Mouse (Mus musculus) T-cell, adult 2 months (primary cell): ENCODE results near the gene Gm10720.
"Not testable (repeated sequence)": the region's sequence is repeated elsewhere in the genome, so short reads cannot be mapped to it uniquely, and the experiment has no call there.

Experiments
- DNase-seq: peaks from one replicate; pipeline ENCODE4 v3.0.0; 2022; ENCODE audit warnings: low spot score

Gene Gm10720

DNA sequence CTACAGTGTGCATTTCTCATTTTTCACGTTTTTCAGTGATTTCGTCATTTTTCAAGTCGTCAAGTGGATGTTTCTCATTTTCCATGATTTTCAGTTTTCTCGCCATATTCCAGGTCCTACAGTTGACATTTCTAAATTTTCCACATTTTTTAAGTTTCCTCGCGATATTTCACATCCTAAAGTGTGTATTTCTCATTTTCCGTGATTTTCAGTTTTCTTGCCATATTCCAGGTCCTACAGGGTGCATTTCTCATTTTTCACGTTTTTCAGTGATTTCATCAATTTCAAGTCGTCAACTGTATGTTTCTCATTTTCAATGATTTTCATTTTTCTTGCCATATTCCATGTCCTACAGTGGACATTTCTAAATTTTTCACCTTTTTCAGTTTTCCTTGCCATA is at the start of gene Gm10720:
TSS of gene Gm10720 (plus strand) at position 301 of the 400 bp plus-strand sequence.
- DNase-seq: not testable (repeated sequence)

DNA sequence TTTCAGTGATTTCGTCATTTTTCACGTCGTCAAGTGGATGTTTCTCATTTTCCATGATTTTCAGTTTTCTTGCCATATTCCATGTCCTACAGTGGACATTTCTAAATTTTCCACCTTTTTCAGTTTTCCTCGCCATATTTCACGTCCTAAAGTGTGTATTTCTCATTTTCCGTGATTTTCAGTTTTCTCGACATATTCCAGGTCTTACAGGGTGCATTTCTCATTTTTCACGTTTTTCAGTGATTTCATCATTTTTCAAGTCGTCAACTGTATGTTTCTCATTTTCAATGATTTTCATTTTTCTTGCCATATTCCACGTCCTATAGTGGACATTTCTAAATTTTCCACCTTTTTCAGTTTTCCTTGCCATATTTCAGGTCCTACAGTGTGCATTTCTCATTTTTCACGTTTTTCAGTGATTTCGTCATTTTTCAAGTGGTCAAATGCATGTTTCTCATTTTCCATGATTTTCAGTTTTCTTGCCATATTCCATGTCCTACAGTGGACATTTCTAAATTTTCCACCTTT is 14.9 kb upstream of the Gm10720 start, which contains the start of gene Gm10722:
TSS of gene Gm10722 (plus strand) at position 478 of the 528 bp plus-strand sequence.
- peak; percentile 39 for DNase-seq

DNA sequence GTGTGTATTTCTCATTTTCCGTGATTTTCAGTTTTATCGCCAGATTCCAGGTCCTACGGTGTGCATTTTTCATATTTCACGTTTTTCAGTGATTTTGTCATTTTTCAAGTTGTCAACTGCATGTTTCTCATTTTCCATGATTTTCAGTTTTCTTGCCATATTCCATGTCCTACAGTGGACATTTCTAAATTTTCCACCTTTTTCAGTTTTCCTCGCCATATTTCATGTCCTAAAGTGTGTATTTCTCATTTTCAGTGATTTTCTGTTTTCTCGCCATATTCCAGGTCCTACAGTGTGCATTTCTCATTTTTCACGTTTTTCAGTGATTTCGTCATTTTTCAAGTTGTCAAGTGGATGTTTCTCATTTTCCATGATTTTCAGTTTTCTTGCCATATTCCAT is 14.4 kb upstream of the Gm10720 start:
- DNase-seq: peak; percentile 37

DNA sequence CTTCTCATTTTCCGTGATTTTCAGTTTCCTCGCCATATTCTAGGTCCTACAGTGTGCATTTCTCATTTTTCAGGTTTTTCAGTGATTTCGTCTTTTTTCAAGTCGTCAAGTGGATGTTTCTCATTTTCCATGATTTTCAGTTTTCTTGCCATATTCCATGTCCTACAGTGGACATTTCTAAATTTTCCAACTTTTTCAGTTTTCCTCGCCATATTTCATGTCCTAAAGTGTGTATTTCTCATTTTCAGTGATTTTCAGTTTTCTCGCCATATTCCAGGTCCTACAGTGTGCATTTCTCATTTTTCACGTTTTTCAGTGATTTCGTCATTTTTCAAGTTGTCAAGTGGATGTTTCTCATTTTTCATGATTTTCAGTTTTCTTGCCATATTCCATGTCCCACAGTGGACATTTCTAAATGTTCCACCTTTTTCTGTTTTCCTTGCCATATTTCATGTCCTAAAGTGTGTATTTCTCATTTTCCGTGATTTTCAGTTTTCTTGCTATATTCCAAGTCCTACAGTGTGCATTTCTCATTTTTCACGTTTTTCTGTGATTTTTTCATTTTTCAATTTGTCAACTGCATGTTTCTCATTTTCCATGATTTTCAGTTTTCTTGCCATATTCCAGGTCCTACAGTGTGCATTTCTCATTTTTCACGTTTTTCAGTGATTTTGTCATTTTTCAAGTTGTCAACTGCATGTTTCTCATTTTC is 13.3 kb upstream of the Gm10720 start:
- DNase-seq: peak; percentile 96

DNA sequence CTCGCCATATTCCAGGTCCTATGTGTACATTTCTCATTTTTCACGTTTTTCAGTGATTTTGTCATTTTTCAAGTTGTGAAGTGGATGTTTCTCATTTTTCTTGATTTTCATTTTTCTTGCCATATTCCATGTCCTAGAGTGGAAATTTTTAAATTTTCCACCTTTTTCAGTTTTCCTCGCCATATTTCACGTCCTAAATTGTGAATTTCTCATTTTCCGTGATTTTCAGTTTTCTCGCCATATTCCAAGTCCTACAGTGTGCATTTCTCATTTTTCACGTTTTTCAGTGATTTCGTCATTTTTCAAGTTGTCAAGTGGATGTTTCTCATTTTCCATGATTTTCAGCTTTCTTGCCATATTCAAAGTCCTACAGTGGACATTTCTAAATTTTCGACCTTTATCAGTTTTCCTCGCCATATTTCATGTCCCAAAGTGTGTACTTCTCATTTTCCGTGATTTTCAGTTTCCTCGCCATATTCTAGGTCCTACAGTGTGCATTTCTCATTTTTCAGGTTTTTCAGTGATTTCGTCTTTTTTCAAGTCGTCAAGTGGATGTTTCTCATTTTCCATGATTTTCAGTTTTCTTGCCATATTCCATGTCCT is 12.6 kb upstream of the Gm10720 start, which contains the start of gene Gm11168:
TSS of gene Gm11168 (plus strand) at position 553 of the 603 bp plus-strand sequence.
- not testable (repeated sequence) for DNase-seq

DNA sequence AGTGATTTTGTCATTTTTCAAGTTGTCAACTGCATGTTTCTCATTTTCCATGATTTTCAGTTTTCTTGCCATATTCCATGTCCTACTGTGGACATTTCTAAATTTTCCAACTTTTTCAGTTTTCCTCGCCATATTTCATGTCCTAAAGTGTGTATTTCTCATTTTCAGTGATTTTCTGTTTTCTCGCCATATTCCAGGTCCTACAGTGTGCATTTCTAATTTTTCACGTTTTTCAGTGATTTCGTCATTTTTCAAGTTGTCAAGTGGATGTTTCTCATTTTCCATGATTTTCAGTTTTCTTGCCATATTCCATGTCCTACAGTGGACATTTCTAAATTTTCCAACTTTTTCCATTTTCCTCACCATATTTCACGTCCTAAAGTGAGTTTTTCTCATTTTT is 9.3 kb upstream of the Gm10720 start:
- not testable (repeated sequence) for DNase-seq

DNA sequence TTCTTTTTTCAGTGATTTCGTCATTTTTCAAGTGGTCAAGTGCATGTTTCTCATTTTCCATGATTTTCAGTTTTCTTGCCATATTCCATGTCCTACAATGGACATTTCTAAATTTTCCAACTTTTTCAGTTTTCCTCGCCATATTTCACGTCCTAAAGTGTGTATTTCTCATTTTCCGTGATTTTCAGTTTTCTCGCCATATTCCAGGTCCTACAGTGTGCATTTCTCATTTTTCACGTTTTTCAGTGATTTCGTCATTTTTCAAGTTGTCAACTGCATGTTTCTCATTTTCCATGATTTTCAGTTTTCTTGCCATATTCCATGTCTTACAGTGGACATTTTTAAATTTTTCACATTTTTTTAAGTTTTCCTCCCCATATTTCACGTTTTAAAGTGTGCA is 8.8 kb upstream of the Gm10720 start:
- peak; percentile 94 for DNase-seq

DNA sequence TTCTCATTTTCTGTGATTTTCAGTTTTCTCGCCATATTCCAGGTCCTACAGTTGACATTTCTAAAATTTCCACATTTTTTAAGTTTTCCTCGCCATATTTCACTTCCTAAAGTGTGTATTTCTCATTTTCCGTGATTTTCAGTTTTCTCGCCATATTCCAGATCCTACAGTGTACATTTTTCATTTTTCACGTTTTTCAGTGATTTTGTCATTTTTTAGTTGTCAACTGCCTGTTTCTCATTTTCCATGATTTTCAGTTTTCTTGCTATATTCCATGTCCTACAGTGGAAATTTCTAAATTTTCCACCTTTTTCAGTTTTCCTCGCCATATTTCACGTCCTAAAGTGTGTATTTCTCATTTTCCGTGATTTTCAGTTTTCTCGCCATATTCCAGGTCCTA is 8.2 kb upstream of the Gm10720 start:
- DNase-seq: not testable (repeated sequence)

DNA sequence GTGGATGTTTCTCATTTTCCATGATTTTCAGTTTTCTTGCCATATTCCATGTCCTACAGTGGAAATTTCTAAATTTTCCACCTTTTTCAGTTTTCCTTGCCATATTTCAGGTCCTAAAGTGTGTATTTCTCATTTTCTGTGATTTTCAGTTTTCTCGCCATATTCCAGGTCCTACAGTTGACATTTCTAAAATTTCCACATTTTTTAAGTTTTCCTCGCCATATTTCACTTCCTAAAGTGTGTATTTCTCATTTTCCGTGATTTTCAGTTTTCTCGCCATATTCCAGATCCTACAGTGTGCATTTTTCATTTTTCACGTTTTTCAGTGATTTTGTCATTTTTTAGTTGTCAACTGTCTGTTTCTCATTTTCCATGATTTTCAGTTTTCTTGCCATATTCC is 6.1 kb upstream of the Gm10720 start:
- not testable (repeated sequence) for DNase-seq

DNA sequence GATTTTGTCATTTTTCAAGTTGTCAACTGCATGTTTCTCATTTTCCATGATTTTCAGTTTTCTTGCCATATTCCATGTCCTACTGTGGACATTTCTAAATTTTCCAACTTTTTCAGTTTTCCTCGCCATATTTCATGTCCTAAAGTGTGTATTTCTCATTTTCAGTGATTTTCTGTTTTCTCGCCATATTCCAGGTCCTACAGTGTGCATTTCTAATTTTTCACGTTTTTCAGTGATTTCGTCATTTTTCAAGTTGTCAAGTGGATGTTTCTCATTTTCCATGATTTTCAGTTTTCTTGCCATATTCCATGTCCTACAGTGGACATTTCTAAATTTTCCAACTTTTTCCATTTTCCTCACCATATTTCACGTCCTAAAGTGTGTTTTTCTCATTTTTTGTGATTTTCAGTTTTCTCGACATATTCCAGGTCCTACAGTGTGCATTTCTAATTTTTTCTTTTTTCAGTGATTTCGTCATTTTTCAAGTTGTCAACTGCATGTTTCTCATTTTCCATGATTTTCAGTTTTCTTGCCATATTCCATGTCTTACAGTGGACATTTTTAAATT is 3.3 kb upstream of the Gm10720 start:
- DNase-seq: not testable (repeated sequence)

DNA sequence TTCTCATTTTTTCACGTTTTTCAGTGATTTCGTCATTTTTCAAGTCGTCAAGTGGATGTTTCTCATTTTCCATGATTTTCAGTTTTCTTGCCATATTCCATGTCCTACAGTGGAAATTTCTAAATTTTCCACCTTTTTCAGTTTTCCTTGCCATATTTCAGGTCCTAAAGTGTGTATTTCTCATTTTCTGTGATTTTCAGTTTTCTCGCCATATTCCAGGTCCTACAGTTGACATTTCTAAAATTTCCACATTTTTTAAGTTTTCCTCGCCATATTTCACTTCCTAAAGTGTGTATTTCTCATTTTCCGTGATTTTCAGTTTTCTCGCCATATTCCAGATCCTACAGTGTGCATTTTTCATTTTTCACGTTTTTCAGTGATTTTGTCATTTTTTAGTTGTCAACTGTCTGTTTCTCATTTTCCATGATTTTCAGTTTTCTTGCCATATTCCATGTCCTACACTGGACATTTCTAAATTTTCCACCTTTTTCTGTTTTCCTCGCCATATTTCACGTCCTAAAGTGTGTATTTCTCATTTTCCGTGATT is 2.6 kb upstream of the Gm10720 start, which contains the start of gene Gm10721:
TSS of gene Gm10721 (plus strand) at position 408 of the 547 bp plus-strand sequence.
- DNase-seq: not testable (repeated sequence)

DNA sequence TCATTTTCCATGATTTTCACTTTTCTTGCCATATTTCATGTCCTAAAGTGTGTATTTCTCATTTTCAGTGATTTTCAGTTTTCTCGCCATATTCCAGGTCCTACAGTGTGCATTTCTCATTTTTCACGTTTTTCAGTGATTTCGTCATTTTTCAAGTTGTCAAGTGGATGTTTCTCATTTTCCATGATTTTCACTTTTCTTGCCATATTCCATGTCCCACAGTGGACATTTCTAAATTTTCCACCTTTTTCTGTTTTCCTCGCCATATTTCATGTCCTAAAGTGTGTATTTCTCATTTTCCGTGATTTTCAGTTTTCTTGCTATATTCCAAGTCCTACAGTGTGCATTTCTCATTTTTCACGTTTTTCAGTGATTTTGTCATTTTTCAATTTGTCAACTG is 442 bp downstream of the Gm10720 start:
- peak; percentile 1 for DNase-seq

DNA sequence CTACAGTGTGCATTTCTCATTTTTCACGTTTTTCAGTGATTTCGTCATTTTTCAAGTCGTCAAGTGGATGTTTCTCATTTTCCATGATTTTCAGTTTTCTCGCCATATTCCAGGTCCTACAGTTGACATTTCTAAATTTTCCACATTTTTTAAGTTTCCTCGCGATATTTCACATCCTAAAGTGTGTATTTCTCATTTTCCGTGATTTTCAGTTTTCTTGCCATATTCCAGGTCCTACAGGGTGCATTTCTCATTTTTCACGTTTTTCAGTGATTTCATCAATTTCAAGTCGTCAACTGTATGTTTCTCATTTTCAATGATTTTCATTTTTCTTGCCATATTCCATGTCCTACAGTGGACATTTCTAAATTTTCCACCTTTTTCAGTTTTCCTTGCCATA is 1.7 kb downstream of the Gm10720 start, which contains the start of gene Gm10719:
TSS of gene Gm10719 (plus strand) at position 301 of the 400 bp plus-strand sequence.
- not testable (repeated sequence) for DNase-seq

DNA sequence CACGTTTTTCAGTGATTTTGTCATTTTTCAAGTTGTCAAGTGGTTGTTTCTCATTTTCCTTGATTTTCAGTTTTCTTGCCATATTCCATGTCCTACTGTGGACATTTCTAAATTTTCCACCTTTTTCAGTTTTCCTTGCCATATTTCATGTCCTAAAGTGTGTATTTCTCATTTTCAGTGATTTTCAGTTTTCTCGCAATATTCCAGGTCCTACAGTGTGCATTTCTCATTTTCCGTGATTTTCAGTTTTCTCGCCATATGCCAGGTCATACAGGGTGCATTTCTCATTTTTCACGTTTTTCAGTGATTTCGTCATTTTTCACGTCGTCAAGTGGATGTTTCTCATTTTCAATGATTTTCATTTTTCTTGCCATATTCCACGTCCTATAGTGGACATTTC is 3.5 kb downstream of the Gm10720 start:
- DNase-seq: peak; percentile 74

DNA sequence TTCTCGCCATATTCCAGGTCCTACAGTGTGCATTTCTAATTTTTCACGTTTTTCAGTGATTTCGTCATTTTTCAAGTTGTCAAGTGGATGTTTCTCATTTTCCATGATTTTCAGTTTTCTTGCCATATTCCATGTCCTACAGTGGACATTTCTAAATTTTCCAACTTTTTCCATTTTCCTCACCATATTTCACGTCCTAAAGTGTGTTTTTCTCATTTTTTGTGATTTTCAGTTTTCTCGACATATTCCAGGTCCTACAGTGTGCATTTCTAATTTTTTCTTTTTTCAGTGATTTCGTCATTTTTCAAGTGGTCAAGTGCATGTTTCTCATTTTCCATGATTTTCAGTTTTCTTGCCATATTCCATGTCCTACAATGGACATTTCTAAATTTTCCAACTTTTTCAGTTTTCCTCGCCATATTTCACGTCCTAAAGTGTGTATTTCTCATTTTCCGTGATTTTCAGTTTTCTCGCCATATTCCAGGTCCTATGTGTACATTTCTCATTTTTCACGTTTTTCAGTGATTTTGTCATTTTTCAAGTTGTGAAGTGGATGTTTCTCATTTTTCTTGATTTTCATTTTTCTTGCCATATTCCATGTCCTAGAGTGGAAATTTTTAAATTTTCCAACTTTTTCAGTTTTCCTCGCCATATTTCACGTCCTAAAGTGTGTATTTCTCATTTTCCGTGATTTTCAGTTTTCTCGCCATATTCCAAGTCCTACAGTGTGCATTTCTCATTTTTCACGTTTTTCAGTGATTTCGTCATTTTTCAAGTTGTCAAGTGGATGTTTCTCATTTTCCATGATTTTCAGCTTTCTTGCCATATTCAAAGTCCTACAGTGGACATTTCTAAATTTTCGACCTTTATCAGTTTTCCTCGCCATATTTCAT is 4.6 kb downstream of the Gm10720 start:
- peak; percentile 61 for DNase-seq

DNA sequence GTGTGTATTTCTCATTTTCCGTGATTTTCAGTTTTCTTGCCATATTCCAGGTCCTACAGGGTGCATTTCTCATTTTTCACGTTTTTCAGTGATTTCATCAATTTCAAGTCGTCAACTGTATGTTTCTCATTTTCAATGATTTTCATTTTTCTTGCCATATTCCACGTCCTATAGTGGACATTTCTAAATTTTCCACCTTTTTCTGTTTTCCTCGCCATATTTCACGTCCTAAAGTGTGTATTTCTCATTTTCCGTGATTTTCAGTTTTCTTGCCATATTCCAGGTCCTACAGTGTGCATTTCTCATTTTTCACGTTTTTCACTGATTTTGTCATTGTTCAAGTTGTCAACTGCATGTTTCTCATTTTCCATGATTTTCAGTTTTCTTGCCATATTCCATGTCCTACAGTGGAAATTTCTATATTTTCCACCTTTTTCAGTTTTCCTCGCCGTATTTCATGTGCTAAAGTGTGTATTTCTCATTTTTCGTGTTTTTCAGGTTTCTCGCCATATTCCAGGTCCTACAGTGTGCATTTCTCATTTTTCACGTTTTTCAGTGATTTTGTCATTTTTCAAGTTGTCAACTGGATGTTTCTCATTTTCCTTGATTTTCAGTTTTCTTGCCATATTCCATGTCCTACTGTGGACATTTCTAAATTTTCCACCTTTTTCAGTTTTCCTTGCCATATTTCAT is 7.0 kb downstream of the Gm10720 start:
- peak; percentile 77 for DNase-seq

DNA sequence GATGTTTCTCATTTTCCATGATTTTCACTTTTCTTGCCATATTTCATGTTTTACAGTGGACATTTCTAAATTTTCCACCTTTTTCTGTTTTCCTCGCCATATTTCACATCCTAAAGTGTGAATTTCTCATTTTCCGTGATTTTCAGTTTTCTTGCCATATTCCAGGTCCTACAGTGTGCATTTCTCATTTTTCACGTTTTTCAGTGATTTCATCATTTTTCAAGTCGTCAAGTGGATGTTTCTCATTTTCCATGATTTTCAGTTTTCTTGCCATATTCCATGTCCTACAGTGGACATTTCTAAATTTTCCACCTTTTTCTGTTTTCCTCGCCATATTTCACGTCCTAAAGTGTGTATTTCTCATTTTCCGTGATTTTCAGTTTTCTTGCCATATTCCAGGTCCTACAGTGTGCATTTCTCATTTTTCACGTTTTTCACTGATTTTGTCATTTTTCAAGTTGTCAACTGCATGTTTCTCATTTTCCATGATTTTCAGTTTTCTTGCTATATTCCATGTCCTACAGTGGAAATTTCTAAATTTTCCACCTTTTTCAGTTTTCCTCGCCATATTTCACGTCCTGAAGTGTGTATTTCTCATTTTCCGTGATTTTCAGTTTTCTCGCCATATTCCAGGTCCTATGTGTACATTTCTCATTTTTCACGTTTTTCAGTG is 8.0 kb downstream of the Gm10720 start, which contains the start of gene Gm10718:
TSS of gene Gm10718 (plus strand) at position 236 of the 673 bp plus-strand sequence.
- DNase-seq: peak; percentile 63

DNA sequence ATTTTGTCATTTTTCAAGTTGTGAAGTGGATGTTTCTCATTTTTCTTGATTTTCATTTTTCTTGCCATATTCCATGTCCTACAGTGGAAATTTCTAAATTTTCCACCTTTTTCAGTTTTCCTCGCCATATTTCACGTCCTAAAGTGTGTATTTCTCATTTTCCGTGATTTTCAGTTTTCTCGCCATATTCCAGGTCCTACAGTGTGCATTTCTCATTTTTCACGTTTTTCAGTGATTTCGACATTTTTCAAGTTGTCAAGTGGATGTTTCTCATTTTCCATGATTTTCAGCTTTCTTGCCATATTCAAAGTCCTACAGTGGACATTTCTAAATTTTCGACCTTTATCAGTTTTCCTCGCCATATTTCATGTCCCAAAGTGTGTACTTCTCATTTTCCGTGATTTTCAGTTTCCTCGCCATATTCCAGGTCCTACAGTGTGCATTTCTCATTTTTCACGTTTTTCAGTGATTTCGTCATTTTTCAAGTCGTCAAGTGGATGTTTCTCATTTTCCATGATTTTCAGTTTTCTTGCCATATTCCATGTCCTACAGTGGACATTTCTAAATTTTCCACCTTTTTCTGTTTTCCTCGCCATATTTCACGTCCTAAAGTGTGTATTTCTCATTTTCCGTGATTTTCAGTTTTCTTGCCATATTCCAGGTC is 8.7 kb downstream of the Gm10720 start:
- DNase-seq: peak; percentile 97

DNA sequence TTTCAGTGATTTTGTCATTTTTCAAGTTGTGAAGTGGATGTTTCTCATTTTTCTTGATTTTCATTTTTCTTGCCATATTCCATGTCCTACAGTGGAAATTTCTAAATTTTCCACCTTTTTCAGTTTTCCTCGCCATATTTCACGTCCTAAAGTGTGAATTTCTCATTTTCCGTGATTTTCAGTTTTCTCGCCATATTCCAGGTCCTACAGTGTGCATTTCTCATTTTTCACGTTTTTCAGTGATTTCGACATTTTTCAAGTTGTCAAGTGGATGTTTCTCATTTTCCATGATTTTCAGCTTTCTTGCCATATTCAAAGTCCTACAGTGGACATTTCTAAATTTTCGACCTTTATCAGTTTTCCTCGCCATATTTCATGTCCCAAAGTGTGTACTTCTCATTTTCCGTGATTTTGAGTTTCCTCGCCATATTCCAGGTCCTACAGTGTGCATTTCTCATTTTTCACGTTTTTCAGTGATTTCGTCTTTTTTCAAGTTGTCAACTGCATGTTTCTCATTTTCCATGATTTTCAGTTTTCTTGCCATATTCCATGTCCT is 9.5 kb downstream of the Gm10720 start, which contains the start of gene Gm10717:
TSS of gene Gm10717 (plus strand) at position 506 of the 556 bp plus-strand sequence.
- peak; percentile 54 for DNase-seq
